Mouse (Mus musculus) midbrain, embryonic 11.5 days (tissue): ENCODE measurements around the gene Zeb2. TPM values are rescaled to one million over a fixed set of nuclear protein-coding genes. Genes with fewer than 3 reads are reported as not detected.
A peak's percentile ranks its signal among the peaks of the same experiment; 100 is the strongest.

Experiments
- ATAC-seq: fragments of 200-750 bp; cut with Nextera tagmentation; 2 replicates; pipeline ENCODE4 v1.8.0; 2017; ENCODE audit warnings: moderate TSS enrichment, moderate library complexity; ENCODE audit not compliant: low FRiP score
- DNase-seq: peaks from one replicate; pipeline ENCODE4 v3.0.0; 2015; ENCODE audit warnings: low spot score; ENCODE audit errors: missing footprints
- H3K27ac ChIP-seq: fragments of 300-500 bp; sonication (generic); 2 replicates; pipeline ENCODE4 v1.5.1; 2014; ENCODE audit warnings: low read depth, low read length
- H3K27me3 ChIP-seq: fragments of 300-500 bp; sonication (generic); 2 replicates; pipeline ENCODE4 v1.6.1; 2014; ENCODE audit warnings: mild to moderate bottlenecking, low read length, moderate library complexity, mixed read lengths; ENCODE audit not compliant: control insufficient read depth, insufficient read depth
- H3K36me3 ChIP-seq: fragments of 300-500 bp; sonication (generic); 2 replicates; pipeline ENCODE4 v1.6.1; 2014; ENCODE audit warnings: mild to moderate bottlenecking, low read length, moderate library complexity, mixed read lengths; ENCODE audit not compliant: control insufficient read depth, insufficient read depth
- H3K4me1 ChIP-seq: fragments of 300-500 bp; sonication (generic); 2 replicates; pipeline ENCODE4 v1.6.1; 2014; ENCODE audit warnings: low read length; ENCODE audit not compliant: control insufficient read depth, insufficient read depth
- H3K4me2 ChIP-seq: fragments of 300-500 bp; sonication (generic); 2 replicates; pipeline ENCODE4 v1.6.1; 2014; ENCODE audit warnings: mild to moderate bottlenecking, moderate library complexity
- H3K4me3 ChIP-seq: fragments of 300-500 bp; sonication (generic); 2 replicates; pipeline ENCODE4 v1.5.1; 2014; ENCODE audit warnings: low read depth, low read length
- H3K9ac ChIP-seq: fragments of 300-500 bp; sonication (generic); 2 replicates; pipeline ENCODE4 v1.6.1; 2014; ENCODE audit warnings: low read length
- H3K9me3 ChIP-seq: fragments of 300-500 bp; sonication (generic); 2 replicates; pipeline ENCODE4 v1.6.1; 2016; ENCODE audit warnings: low read length; ENCODE audit not compliant: control insufficient read depth
- whole genome bisulfite sequencing: fragments of 180-500 bp; shearing (Covaris S2); extraction: QIAGEN DNeasy Blood & Tissue Kit; methylation state at CpG from one replicate; pipeline ENCODE4 v1.1.7; 2014; 5-methylcytosine and 5-hydroxymethylcytosine counted together
- polyA plus RNA-seq: library from polyadenylated mRNA; unstranded; fragments of >200 nt; fragmentation: Nextera tagmentation; extraction: Ambion mirVana; gene quantifications from 2 replicates; pipeline ENCODE4 v1.2.1, GENCODE M21; 2014

Gene Zeb2
- polyA plus RNA-seq, 1 experiment from 2014 or later: 61.2 TPM

DNA sequence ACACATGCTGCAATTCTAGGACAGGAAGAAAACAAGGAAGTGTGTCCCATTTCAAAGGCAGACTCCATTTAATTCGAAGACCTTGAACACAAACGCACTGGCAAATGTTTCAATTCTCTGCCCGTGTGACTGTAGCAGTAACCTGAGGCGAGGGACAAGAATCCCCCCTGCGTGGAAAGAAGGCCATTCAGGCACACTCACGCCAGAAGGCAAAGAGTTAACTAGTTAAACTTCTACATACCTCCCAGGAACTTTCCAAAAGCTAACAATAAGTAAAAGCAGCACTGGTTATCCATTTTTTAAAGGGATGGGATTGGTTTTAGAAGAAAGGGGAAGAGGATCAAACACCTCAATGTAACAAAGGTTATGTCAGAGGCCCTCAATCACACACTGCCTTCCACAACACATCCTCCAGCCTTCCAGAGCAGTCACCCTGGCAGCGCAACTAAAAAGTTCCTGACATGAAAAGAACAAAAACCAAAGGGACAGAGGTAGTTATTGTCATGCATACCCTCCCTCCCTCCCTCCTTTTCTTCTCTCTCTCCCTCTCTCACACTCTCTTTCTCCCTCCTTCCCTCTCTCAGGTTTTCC lies 53.8 kb downstream of the Zeb2 start:
- DNase-seq (no peak), ATAC-seq (peak; percentile 57)
- H3K36me3 ChIP-seq: no peaks in the 10 kb centered on the region
- no peak overlapping the region for H3K4me3 ChIP-seq
- H3K4me1 ChIP-seq: peaks cover 43% of the 10 kb centered on the region
- H3K27me3 ChIP-seq: no peaks in the 10 kb centered on the region
- no peak overlapping the region for H3K4me2 ChIP-seq
- 7% methylated on average over 7 of the region's 7 CpGs for WGBS
- no peak overlapping the region for H3K9ac ChIP-seq
- H3K9me3 ChIP-seq: no peaks in the 10 kb centered on the region
- H3K27ac ChIP-seq: peak overlapping the region; percentile 10; the same call in 1 of the 2 replicates

DNA sequence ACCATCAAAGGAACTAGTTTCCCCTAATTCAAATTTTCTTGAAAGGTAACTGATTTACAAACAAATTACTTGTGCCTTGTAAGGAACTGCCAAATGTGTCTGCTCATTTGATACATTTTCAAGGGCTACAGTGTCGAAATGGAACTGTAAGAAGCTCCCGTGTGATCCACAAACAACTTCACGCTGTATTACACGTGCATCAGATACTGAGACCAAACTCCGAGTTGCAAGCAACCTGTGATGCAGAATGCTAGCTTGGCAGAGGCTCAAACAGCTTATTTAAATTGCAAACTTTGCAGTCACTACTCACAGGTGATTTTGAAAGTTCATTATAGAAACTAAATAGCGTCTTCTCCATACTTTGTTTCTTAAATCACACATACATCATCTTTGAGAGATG lies 55.1 kb downstream of the Zeb2 start:
- Histone ChIP-seq H3K9me3 (no peaks in the 10 kb centered on the region), H3K9ac (no peak overlapping the region), H3K4me2 (no peak overlapping the region), H3K4me3 (no peak overlapping the region), H3K27ac (no peak overlapping the region), H3K36me3 (no peaks in the 10 kb centered on the region), H3K4me1 (peaks cover 40% of the 10 kb centered on the region), H3K27me3 (no peaks in the 10 kb centered on the region)
- WGBS: 72% methylated on average over 6 of the region's 6 CpGs
- ATAC-seq (no peak), DNase-seq (no peak)

DNA sequence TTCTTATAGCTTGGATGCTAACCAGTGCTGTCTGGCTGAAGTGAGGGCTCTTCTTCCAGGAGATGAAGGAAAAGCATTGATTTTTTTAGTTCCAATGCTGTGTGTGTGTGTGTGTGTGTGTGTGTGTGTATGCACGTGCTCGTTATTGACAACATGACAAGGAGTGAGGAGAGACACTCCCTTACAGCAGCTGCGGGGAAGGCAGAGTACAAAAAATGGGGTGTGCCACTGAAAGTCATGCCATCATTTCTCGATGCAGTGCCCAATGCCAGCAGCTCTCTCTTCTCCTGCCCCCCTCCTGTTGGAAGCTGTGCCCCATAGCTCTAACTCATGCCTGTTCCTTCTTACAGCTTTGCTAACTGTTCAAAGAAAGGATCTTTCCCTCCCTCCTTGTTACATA lies 56.4 kb downstream of the Zeb2 start:
- no peaks in the 10 kb centered on the region for H3K9me3 ChIP-seq
- DNase-seq: no peak
- no peaks in the 10 kb centered on the region for H3K36me3 ChIP-seq
- no peak for ATAC-seq
- peaks cover 41% of the 10 kb centered on the region for H3K4me1 ChIP-seq
- H3K9ac ChIP-seq: no peak overlapping the region
- no peak overlapping the region for H3K4me2 ChIP-seq
- 83% methylated on average over 4 of the region's 4 CpGs for WGBS
- no peak overlapping the region for H3K4me3 ChIP-seq
- no peak overlapping the region for H3K27ac ChIP-seq
- no peaks in the 10 kb centered on the region for H3K27me3 ChIP-seq

DNA sequence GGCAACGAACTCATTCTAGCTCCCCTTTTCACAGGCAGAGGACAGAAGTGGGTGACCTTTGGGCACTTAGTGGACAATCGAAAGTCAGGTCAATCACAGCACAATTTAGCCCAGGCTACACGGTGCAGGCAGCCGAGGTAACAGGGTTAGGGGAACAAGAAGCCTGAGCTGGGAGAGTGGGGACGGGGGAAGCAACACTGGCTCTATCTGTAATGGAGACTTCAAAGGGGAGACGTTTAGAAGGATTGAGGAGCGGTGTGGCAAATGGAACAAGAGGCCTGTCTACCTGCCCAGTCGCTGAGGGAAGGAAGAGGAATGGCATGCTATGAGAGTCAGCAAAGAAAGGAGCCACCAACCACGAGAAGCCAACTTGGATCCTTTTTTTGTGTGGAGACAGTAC lies 57.0 kb downstream of the Zeb2 start:
- no peak overlapping the region for H3K9ac ChIP-seq

DNA sequence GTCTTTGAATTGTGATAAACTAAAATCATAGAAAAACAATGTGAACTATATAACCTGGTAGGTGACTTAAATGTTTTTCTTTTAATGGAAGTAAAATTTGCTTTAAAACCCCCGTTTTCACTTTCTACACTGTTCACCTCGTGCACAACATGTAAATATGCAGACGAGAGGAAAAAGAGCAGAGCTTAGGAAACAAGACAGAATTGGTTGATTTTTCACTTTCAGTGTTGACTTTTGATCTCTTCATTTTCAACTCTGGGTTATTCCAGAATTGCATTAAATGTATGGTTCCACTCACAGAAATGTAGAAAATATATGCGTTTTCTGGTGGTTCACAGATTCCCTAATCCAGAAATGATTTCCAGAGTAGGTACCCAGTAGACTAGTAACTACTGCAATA lies 57.6 kb downstream of the Zeb2 start:
- H3K4me1 ChIP-seq: peaks cover 40% of the 10 kb centered on the region
- WGBS: 88% methylated on average over 4 of the region's 4 CpGs

More for the DNA sequence above, 57.0 kb downstream of the Zeb2 start:
- H3K4me1 ChIP-seq: peaks cover 41% of the 10 kb centered on the region
- no peak overlapping the region for H3K27ac ChIP-seq
- no peaks in the 10 kb centered on the region for H3K36me3 ChIP-seq
- H3K27me3 ChIP-seq: no peaks in the 10 kb centered on the region
- DNase-seq: no peak
- 76% methylated on average over 9 of the region's 9 CpGs for WGBS
- H3K9me3 ChIP-seq: no peaks in the 10 kb centered on the region
- no peak for ATAC-seq
- no peak overlapping the region for H3K4me2 ChIP-seq
- no peak overlapping the region for H3K4me3 ChIP-seq

DNA sequence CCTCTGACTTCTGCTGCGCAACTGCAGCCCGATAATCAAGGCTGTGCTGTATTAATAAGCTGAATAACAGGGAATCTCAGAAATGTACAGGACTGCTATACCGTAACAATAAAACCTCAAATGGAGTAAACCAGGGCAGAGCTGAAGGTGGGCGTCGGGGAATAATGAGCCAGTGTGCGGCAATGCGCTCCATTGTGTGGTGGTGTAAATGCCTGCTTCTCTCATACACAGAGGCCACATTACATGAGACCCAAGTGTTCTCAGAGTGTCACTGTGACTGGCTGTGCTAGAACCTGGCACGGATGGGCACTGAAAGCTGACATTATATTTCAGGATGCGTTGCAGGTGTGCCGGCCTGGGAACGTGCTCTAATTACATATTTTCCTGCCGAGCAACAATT lies 58.2 kb downstream of the Zeb2 start:
- DNase-seq (no peak), ATAC-seq (no peak)
- no peak overlapping the region for H3K9ac ChIP-seq
- no peak overlapping the region for H3K4me2 ChIP-seq
- H3K27me3 ChIP-seq: no peaks in the 10 kb centered on the region
- no peak overlapping the region for H3K4me3 ChIP-seq
- no peak overlapping the region; the same call in 1 of the 2 replicates for H3K27ac ChIP-seq
- no peaks in the 10 kb centered on the region for H3K9me3 ChIP-seq
- H3K36me3 ChIP-seq: no peaks in the 10 kb centered on the region
- peaks cover 36% of the 10 kb centered on the region for H3K4me1 ChIP-seq
- 85% methylated on average over 12 of the region's 12 CpGs for WGBS

More for the DNA sequence above, 57.6 kb downstream of the Zeb2 start:
- Histone ChIP-seq H3K27ac (no peak overlapping the region), H3K36me3 (no peaks in the 10 kb centered on the region), H3K9me3 (no peaks in the 10 kb centered on the region), H3K9ac (no peak overlapping the region), H3K27me3 (no peaks in the 10 kb centered on the region), H3K4me3 (no peak overlapping the region), H3K4me2 (no peak overlapping the region)
- DNase-seq (no peak), ATAC-seq (no peak)

DNA sequence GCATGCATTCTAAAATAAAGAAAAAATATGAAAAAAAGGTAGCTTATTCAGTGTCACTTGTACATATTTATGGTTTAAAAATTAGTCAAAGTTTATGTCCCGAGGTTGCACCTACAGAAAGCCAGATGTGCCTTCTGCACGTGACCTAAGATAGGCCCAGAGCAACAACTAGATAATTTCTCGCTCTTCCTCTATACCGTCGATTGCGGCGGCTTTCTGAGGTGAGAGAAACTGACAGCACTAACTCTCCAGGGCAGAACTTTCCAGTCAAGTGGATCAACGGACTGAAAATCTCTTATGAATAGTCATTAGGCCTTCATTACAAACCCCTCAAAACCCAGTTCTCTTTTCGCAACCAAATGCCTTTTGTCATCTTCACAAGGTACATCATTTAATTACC lies 59.0 kb downstream of the Zeb2 start:
- no peak overlapping the region for H3K27ac ChIP-seq
- H3K4me3 ChIP-seq: no peak overlapping the region
- no peak overlapping the region for H3K9ac ChIP-seq
- no peak for ATAC-seq
- peaks cover 28% of the 10 kb centered on the region for H3K4me1 ChIP-seq
- no peak for DNase-seq
- H3K4me2 ChIP-seq: no peak overlapping the region
- H3K36me3 ChIP-seq: no peaks in the 10 kb centered on the region
- WGBS: 75% methylated on average over 9 of the region's 9 CpGs
- no peaks in the 10 kb centered on the region for H3K9me3 ChIP-seq
- H3K27me3 ChIP-seq: no peaks in the 10 kb centered on the region

DNA sequence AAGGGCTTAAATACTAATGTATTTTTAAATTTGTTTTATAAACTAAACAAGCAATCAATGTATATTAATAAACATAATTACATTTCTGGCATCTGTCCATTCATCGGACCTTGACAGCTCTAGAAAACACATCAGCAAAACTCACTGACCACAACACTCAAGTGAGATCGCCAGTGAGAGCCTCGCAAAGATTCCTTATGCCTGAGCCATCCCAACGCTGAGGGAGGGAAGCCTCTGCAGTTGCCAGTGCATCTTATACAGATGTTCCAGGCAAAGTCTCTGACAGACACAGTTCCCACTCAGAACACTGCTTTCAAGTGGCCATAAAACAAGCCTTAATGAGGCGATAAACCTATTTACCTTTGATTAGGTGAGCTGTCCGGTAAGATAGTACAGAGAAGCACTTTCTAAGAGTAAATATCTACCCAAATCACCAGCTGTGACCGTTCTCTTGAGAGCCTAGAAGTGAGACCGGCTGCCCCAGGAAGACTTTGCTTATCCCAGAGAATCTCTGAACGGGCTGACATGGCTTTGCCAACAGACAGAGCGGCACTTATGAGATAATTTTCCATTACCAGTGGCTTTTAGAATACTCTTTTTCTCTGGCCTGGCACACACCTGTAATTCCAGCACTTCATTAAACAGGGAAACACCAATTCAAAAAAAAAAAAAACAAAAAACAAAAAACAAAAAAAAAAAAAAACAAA lies 60.2 kb downstream of the Zeb2 start:
- Histone ChIP-seq H3K27ac (no peak overlapping the region), H3K9me3 (no peaks in the 10 kb centered on the region), H3K27me3 (no peaks in the 10 kb centered on the region), H3K9ac (no peak overlapping the region), H3K36me3 (no peaks in the 10 kb centered on the region), H3K4me2 (no peak overlapping the region), H3K4me3 (no peak overlapping the region), H3K4me1 (peaks cover 23% of the 10 kb centered on the region)
- WGBS: 86% methylated on average over 10 of the region's 10 CpGs
- no peak for ATAC-seq
- no peak for DNase-seq

DNA sequence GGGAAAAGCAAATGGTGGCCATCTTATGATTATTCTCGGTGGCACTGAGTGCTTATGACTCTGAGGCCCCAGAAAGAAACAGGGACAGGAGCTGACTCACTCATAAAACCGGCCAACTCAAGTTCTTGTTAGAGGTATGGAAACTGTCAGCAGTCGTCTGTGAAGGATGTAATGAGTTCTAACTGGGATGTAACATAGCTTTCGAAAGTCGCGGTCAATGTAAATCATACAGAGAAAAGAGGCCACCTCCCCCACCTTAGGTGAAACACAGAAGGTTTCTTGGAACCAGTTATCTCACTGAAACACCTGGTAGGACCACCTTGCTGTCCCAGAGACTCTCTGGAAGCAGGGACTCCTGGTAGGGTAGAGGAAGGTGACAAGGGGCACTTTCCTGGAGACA lies 61.3 kb downstream of the Zeb2 start:
- Histone ChIP-seq H3K9ac (no peak overlapping the region), H3K4me2 (no peak overlapping the region), H3K27me3 (no peaks in the 10 kb centered on the region), H3K9me3 (no peaks in the 10 kb centered on the region), H3K4me1 (peaks cover 23% of the 10 kb centered on the region), H3K4me3 (no peak overlapping the region), H3K27ac (no peak overlapping the region), H3K36me3 (no peaks in the 10 kb centered on the region)
- 83% methylated on average over 6 of the region's 6 CpGs for WGBS
- no peak for DNase-seq
- ATAC-seq: no peak
